Mouse (Mus musculus) megakaryocyte, embryonic 14.5 days (primary cell): ENCODE measurements around the gene Sh3kbp1. TPM values are rescaled to one million over a fixed set of nuclear protein-coding genes. Genes with fewer than 3 reads are reported as not detected.

Experiments
- H3K27me3 ChIP-seq: replicated peaks from 2 replicates; pipeline ENCODE3; 2012; ENCODE audit warnings: inconsistent platforms
- H3K36me3 ChIP-seq: replicated peaks from 2 replicates; pipeline ENCODE3; 2012; ENCODE audit warnings: low read length, inconsistent platforms, mixed read lengths
- H3K4me1 ChIP-seq: 2 replicates; pipeline ENCODE4 v1.6.1; 2012; ENCODE audit warnings: inconsistent platforms
- H3K4me3 ChIP-seq: replicated peaks from 2 replicates; pipeline ENCODE3; 2012; ENCODE audit warnings: moderate library complexity, mild to moderate bottlenecking, inconsistent platforms
- H3K9me3 ChIP-seq: 2 replicates; pipeline ENCODE4 v1.6.1; 2012; ENCODE audit warnings: inconsistent platforms
- FLI1 ChIP-seq: IDR thresholded peaks from 2 replicates; pipeline ENCODE4 v1.6.1; 2012; ENCODE audit warnings: low read length, inconsistent platforms, mixed read lengths
- GATA1 ChIP-seq: IDR thresholded peaks from 3 replicates; pipeline ENCODE4 v1.6.1; 2012; ENCODE audit warnings: mixed read lengths, low read length, inconsistent platforms, borderline replicate concordance
- polyA plus RNA-seq: library from polyadenylated mRNA; stranded (reverse); fragments of >175 nt; gene quantifications from 2 replicates; pipeline ENCODE4 v1.2.3, GENCODE M21; 2012; ENCODE audit warnings: low replicate concordance; ENCODE audit not compliant: insufficient read depth

The Sh3kbp1 gene
- polyA plus RNA-seq, 1 experiment = 1.9 TPM

- Histone ChIP-seq H3K27me3 (peaks cover 8% of the 10 kb centered on the region), H3K9me3 (no peaks in the 10 kb centered on the region), H3K36me3 (no peaks in the 10 kb centered on the region), H3K4me1 (peaks cover 34% of the 10 kb centered on the region), H3K4me3 (no peak overlapping the region)
- TF ChIP-seq GATA1 = no peak
- no peak for TF ChIP-seq FLI1
These were observed 49.2 kb downstream of the Sh3kbp1 start for GRCm38 (mm10) chrX:159676242-159676641.

GRCm38 (mm10) chrX:159677585-159678319, 50.7 kb downstream of the Sh3kbp1 start:
- H3K4me3 ChIP-seq = no peak overlapping the region
- H3K36me3 ChIP-seq = no peaks in the 10 kb centered on the region
- no peak for TF ChIP-seq GATA1
- no peak for TF ChIP-seq FLI1
- peaks cover 8% of the 10 kb centered on the region for H3K27me3 ChIP-seq
- peaks cover 29% of the 10 kb centered on the region for H3K4me1 ChIP-seq
- H3K9me3 ChIP-seq = no peaks in the 10 kb centered on the region

- H3K4me1 ChIP-seq = peaks cover 35% of the 10 kb centered on the region
- no peak overlapping the region for H3K4me3 ChIP-seq
- H3K36me3 ChIP-seq = no peaks in the 10 kb centered on the region
- no peaks in the 10 kb centered on the region for H3K9me3 ChIP-seq
- no peak for TF ChIP-seq GATA1
- TF ChIP-seq FLI1 = no peak
- peaks cover 10% of the 10 kb centered on the region for H3K27me3 ChIP-seq
These were observed 51.3 kb downstream of the Sh3kbp1 start for GRCm38 (mm10) chrX:159678320-159678835.

DNA sequence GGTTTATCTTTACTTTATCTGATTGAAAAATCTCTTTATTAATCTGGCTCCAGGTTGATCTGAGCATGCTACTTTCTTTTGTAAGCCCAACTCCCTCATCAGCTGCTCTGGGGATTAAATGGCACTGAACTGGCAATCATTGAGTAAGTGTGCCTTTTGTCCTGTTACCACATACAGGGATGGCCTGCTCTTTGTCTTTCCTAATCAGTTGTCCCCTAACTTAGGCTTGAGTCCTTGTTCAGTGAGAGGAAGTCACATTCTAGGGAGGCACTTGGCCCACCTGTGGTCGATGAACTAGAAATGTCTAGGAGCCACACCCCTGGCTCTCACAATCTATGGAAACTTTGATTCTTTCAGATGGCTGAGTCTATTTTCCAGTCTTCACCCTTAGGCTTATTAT, 58.4 kb downstream of the Sh3kbp1 start:
- Histone ChIP-seq H3K27me3 (peaks cover 4% of the 10 kb centered on the region), H3K4me1 (peaks cover 41% of the 10 kb centered on the region), H3K4me3 (no peak overlapping the region), H3K36me3 (no peaks in the 10 kb centered on the region), H3K9me3 (no peaks in the 10 kb centered on the region)
- TF ChIP-seq FLI1 (no peak), GATA1 (no peak)

GRCm38 (mm10) chrX:159686850-159687249, 59.8 kb downstream of the Sh3kbp1 start:
- H3K4me3 ChIP-seq = peak overlapping the region; percentile 56
- no peaks in the 10 kb centered on the region for H3K9me3 ChIP-seq
- H3K27me3 ChIP-seq = peaks cover 4% of the 10 kb centered on the region
- peaks cover 41% of the 10 kb centered on the region for H3K4me1 ChIP-seq
- no peak for TF ChIP-seq FLI1
- TF ChIP-seq GATA1 = no peak
- no peaks in the 10 kb centered on the region for H3K36me3 ChIP-seq

DNA sequence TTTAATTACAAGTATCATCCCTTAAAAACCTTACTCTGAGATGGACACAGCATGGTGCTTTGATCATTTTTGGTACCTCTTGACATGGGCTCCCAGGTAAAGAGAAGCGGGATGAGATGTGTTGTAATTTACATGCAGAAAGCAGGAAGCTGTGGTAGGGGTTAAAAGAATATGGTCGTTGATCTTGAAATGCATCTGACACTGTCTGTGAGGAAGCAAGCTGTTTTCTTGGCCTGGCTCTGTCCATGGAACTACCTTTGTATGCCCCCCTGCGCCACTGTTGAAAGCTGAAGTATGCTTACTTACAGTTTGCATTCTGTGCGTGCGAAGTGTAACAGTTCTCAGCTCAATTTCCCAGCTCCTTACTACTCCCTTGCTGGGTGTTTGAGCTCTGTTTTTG, 61.6 kb downstream of the Sh3kbp1 start:
- Histone ChIP-seq H3K27me3 (peaks cover 3% of the 10 kb centered on the region), H3K9me3 (no peaks in the 10 kb centered on the region), H3K36me3 (no peaks in the 10 kb centered on the region), H3K4me3 (no peak overlapping the region), H3K4me1 (peaks cover 33% of the 10 kb centered on the region)
- TF ChIP-seq GATA1 (no peak), FLI1 (no peak)

- Histone ChIP-seq H3K27me3 (peaks cover 3% of the 10 kb centered on the region), H3K36me3 (no peaks in the 10 kb centered on the region), H3K9me3 (no peaks in the 10 kb centered on the region), H3K4me3 (peak overlapping the region; percentile 8), H3K4me1 (peaks cover 26% of the 10 kb centered on the region)
- no peak for TF ChIP-seq FLI1
- no peak for TF ChIP-seq GATA1
These were observed 62.8 kb downstream of the Sh3kbp1 start for GRCm38 (mm10) chrX:159689785-159690416.

DNA sequence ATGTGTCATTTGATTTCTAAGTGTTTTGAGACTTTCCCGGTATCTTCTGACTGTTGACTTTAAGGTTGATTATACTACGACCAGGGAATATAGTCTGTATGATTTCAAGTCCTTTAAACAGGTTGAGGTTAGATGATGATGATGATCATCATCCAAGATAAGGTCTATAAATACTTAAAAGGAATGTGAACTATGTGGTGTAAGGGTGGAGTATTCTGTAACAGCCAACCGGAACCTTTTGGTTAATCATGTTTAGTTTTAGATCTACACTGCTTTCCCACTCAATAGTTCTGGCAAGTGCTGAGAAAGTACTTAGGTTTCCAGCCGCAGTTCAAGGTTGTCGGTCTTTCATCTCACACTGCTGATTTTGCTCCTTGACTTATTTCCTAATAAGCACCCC, 66.1 kb downstream of the Sh3kbp1 start:
- Histone ChIP-seq H3K4me3 (no peak overlapping the region), H3K9me3 (no peaks in the 10 kb centered on the region), H3K36me3 (no peaks in the 10 kb centered on the region), H3K4me1 (peaks cover 18% of the 10 kb centered on the region), H3K27me3 (peaks cover 6% of the 10 kb centered on the region)
- TF ChIP-seq FLI1 (no peak), GATA1 (no peak)

DNA sequence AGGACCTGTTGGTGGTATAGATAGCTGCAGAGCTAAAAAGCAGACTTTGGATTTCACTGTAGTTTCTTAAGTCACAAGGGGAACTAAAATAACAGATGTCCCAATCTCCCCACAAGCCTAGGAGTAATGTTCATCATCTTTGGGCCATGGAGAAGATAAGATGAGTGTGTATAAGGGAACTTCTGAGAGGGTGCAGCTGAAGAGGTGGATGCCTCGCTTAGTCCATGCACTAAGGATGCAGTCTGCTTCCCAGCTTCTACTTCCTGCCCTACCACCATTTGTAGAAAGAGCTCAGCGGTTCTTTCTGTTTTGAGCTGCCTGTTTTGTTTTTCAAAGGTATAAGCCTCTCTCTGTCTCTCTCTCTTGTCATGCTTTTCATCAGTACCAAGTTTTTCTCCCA, 69.5 kb downstream of the Sh3kbp1 start:
- no peak for TF ChIP-seq GATA1
- H3K4me3 ChIP-seq = peak overlapping the region; percentile 84
- peaks cover 6% of the 10 kb centered on the region for H3K27me3 ChIP-seq
- H3K4me1 ChIP-seq = peaks cover 23% of the 10 kb centered on the region
- no peaks in the 10 kb centered on the region for H3K9me3 ChIP-seq
- no peaks in the 10 kb centered on the region for H3K36me3 ChIP-seq

GRCm38 (mm10) chrX:159697030-159697454, 70.0 kb downstream of the Sh3kbp1 start:
- peak overlapping the region; percentile 79 for H3K4me3 ChIP-seq
- TF ChIP-seq FLI1 (no peak), GATA1 (no peak)
- no peaks in the 10 kb centered on the region for H3K36me3 ChIP-seq

More at GRCm38 (mm10) chrX:159697030-159697454, 70.0 kb downstream of the Sh3kbp1 start:
- peaks cover 23% of the 10 kb centered on the region for H3K4me1 ChIP-seq
- H3K9me3 ChIP-seq = no peaks in the 10 kb centered on the region
- H3K27me3 ChIP-seq = peaks cover 6% of the 10 kb centered on the region
